Mouse (Mus musculus) CH12.LX (cell line): Measurements from ENCODE around the gene Dnajc1.

ENCODE experiments used
- CTCF ChIP-seq, 2 experiments: IDR thresholded peaks in 1 of 2; conservative IDR thresholded peaks in 1 of 2; 2 replicates each; pipeline ENCODE4 v1.5.1; 2011 to 2012; ENCODE audit warnings: low read depth in 2 of 2, low read length in 2 of 2, improper control_type of control experiment in 1 of 2, inconsistent platforms in 1 of 2, mild to moderate bottlenecking in 1 of 2, moderate library complexity in 1 of 2
- EP300 ChIP-seq: IDR thresholded peaks from 2 replicates; pipeline ENCODE4 v1.6.1; 2011; ENCODE audit warnings: low read length, improper control_type of control experiment
- HCFC1 ChIP-seq: IDR thresholded peaks from 2 replicates; pipeline ENCODE4 v1.6.1; 2012; ENCODE audit warnings: low read depth, mild to moderate bottlenecking, inconsistent platforms, low read length, improper control_type of control experiment
- MAFK ChIP-seq: IDR thresholded peaks from 2 replicates; pipeline ENCODE4 v1.6.1; 2011; ENCODE audit warnings: low read length, improper control_type of control experiment; ENCODE audit not compliant: insufficient replicate concordance
- MXI1 ChIP-seq: IDR thresholded peaks from 2 replicates; pipeline ENCODE4 v1.6.1; 2011; ENCODE audit warnings: mild to moderate bottlenecking, low read depth, low read length, improper control_type of control experiment
- PAX5 ChIP-seq: IDR thresholded peaks from 2 replicates; pipeline ENCODE4 v1.6.1; 2012; ENCODE audit warnings: low read length, inconsistent platforms, mixed read lengths
- POLR2A ChIP-seq: IDR thresholded peaks from 2 replicates; pipeline ENCODE4 v1.6.1; 2011; ENCODE audit warnings: low read depth, mild to moderate bottlenecking, improper control_type of control experiment, low read length
- POLR2AphosphoS2 ChIP-seq: IDR thresholded peaks from 2 replicates; pipeline ENCODE4 v1.6.1; 2011; ENCODE audit warnings: low read depth, low read length, improper control_type of control experiment
- RAD21 ChIP-seq: IDR thresholded peaks from 2 replicates; pipeline ENCODE4 v1.6.1; 2011; ENCODE audit warnings: low read depth, mild to moderate bottlenecking, low read length, improper control_type of control experiment, moderate library complexity
- TBP ChIP-seq: conservative IDR thresholded peaks from 2 replicates; pipeline ENCODE4 v1.6.1; 2011; ENCODE audit warnings: low read depth, low read length, improper control_type of control experiment
- ZC3H11A ChIP-seq: IDR thresholded peaks from 2 replicates; pipeline ENCODE4 v1.6.1; 2012; ENCODE audit warnings: low read depth, mild to moderate bottlenecking, inconsistent platforms, low read length, improper control_type of control experiment
- ZNF384 ChIP-seq: IDR thresholded peaks from 2 replicates; pipeline ENCODE4 v1.6.1; 2012; ENCODE audit warnings: low read depth, low read length, improper control_type of control experiment, inconsistent platforms

GRCm38 (mm10) chr2:18316909-18317308, 75.7 kb downstream of the Dnajc1 start:
- TF ChIP-seq MXI1, result no peak
- TF ChIP-seq POLR2A, result no peak
- no peak for TF ChIP-seq MAFK
- TF ChIP-seq POLR2AphosphoS2, result no peak
- TF ChIP-seq HCFC1, result no peak
- no peak for TF ChIP-seq RAD21
- no peak for TF ChIP-seq ZC3H11A
- TF ChIP-seq CTCF (conservative IDR thresholded peaks at IDR 0.05 in 1 of 2, IDR thresholded peaks at IDR 0.05 in 1 of 2; ENCODE audit: low read depth in 2 of 2, low read length in 2 of 2), result no peak
- TF ChIP-seq PAX5, result no peak
- TF ChIP-seq EP300, result no peak
- TF ChIP-seq TBP, result no peak
- TF ChIP-seq ZNF384, result no peak
